Mouse (Mus musculus) CH12.LX (cell line): ENCODE measurements around the gene Abr. TPM values are rescaled to one million over a fixed set of nuclear protein-coding genes. Genes with fewer than 3 reads are reported as not detected.

Source experiments
- DNase-seq: peaks from one replicate; pipeline ENCODE4 v3.0.0-alpha.2; 2013; ENCODE audit errors: extremely low read depth
- H3K27ac ChIP-seq: 2 replicates; pipeline ENCODE4 v1.5.1; 2012; ENCODE audit warnings: low read depth, mild to moderate bottlenecking, control low read depth, moderate library complexity; ENCODE audit not compliant: insufficient read depth
- H3K27me3 ChIP-seq: replicated peaks from 2 replicates; pipeline ENCODE3; 2012; ENCODE audit warnings: inconsistent platforms
- H3K36me3 ChIP-seq, 2 experiments: replicated peaks in 1 of 2; 2 replicates each; pipeline versions ENCODE3 to v1.6.1; 2012; ENCODE audit warnings: inconsistent platforms in 1 of 2, low read length in 1 of 2, mild to moderate bottlenecking in 1 of 2, mixed read lengths in 1 of 2, moderate library complexity in 1 of 2; ENCODE audit not compliant: control insufficient read depth in 1 of 2, insufficient read depth in 1 of 2
- H3K4me1 ChIP-seq, 2 experiments: 2 replicates each; pipeline ENCODE4 v1.6.1; 2012; ENCODE audit warnings: inconsistent platforms in 1 of 2, moderate library complexity in 1 of 2; ENCODE audit not compliant: insufficient read depth in 2 of 2, control insufficient read depth in 1 of 2
- H3K4me2 ChIP-seq: 2 replicates; pipeline ENCODE4 v1.6.1; 2012; ENCODE audit warnings: low read depth, mild to moderate bottlenecking, control low read depth; ENCODE audit not compliant: poor library complexity, insufficient read depth, severe bottlenecking
- H3K4me3 ChIP-seq, 3 experiments: fragments of 150-350 bp in 1 of 3; sonication (generic) in 1 of 3; replicated peaks in 1 of 3; 2 replicates each; pipeline versions ENCODE3 to v1.5.1; 2011 to 2012; ENCODE audit warnings: low read depth in 2 of 3, low read length in 2 of 3, mild to moderate bottlenecking in 2 of 3, moderate library complexity in 2 of 3, control low read depth in 1 of 3, improper control_type of control experiment in 1 of 3, inconsistent platforms in 1 of 3, mixed read lengths in 1 of 3; ENCODE audit not compliant: poor library complexity in 1 of 3
- H3K79me2 ChIP-seq: replicated peaks from 2 replicates; pipeline ENCODE4 v1.6.1; 2012; ENCODE audit warnings: mild to moderate bottlenecking, moderate library complexity; ENCODE audit not compliant: control insufficient read depth, poor library complexity, insufficient read depth, severe bottlenecking; ENCODE audit errors: extremely low read depth
- H3K9ac ChIP-seq: 2 replicates; pipeline ENCODE4 v1.6.1; 2012; ENCODE audit warnings: low read depth, mild to moderate bottlenecking, control low read depth, moderate library complexity; ENCODE audit not compliant: insufficient read depth
- H3K9me3 ChIP-seq: replicated peaks from 2 replicates; pipeline ENCODE3; 2012; ENCODE audit warnings: low read length, inconsistent platforms, mixed read lengths
- CHD1 ChIP-seq: IDR thresholded peaks from 2 replicates; pipeline ENCODE4 v1.6.1; 2012; ENCODE audit warnings: low read depth, low read length, improper control_type of control experiment, inconsistent platforms
- CTCF ChIP-seq, 2 experiments: IDR thresholded peaks in 1 of 2; conservative IDR thresholded peaks in 1 of 2; 2 replicates each; pipeline ENCODE4 v1.5.1; 2011 to 2012; ENCODE audit warnings: low read depth in 2 of 2, low read length in 2 of 2, improper control_type of control experiment in 1 of 2, inconsistent platforms in 1 of 2, mild to moderate bottlenecking in 1 of 2, moderate library complexity in 1 of 2
- E2F4 ChIP-seq: IDR thresholded peaks from 2 replicates; pipeline ENCODE4 v1.6.1; 2011; ENCODE audit warnings: low read depth, low read length, improper control_type of control experiment; ENCODE audit not compliant: insufficient replicate concordance
- EP300 ChIP-seq: IDR thresholded peaks from 2 replicates; pipeline ENCODE4 v1.6.1; 2011; ENCODE audit warnings: low read length, improper control_type of control experiment
- HCFC1 ChIP-seq: IDR thresholded peaks from 2 replicates; pipeline ENCODE4 v1.6.1; 2012; ENCODE audit warnings: low read depth, mild to moderate bottlenecking, inconsistent platforms, low read length, improper control_type of control experiment
- JUND ChIP-seq: conservative IDR thresholded peaks from 2 replicates; pipeline ENCODE4 v1.6.1; 2011; ENCODE audit warnings: low read depth, low read length, improper control_type of control experiment
- MAX ChIP-seq: IDR thresholded peaks from 2 replicates; pipeline ENCODE4 v1.6.1; 2011; ENCODE audit warnings: low read length, improper control_type of control experiment
- NELFE ChIP-seq: IDR thresholded peaks from 2 replicates; pipeline ENCODE4 v1.6.1; 2011; ENCODE audit warnings: low read depth, low read length, improper control_type of control experiment
- POLR2A ChIP-seq: IDR thresholded peaks from 2 replicates; pipeline ENCODE4 v1.6.1; 2011; ENCODE audit warnings: low read depth, mild to moderate bottlenecking, improper control_type of control experiment, low read length
- RAD21 ChIP-seq: IDR thresholded peaks from 2 replicates; pipeline ENCODE4 v1.6.1; 2011; ENCODE audit warnings: low read depth, mild to moderate bottlenecking, low read length, improper control_type of control experiment, moderate library complexity
- SMC3 ChIP-seq: IDR thresholded peaks from 2 replicates; pipeline ENCODE4 v1.6.1; 2011; ENCODE audit warnings: low read depth, low read length, improper control_type of control experiment
- TBP ChIP-seq: conservative IDR thresholded peaks from 2 replicates; pipeline ENCODE4 v1.6.1; 2011; ENCODE audit warnings: low read depth, low read length, improper control_type of control experiment
- TCF12 ChIP-seq: IDR thresholded peaks from 2 replicates; pipeline ENCODE4 v1.6.1; 2014; ENCODE audit warnings: low read depth, mild to moderate bottlenecking, inconsistent platforms, low read length, improper control_type of control experiment
- USF1 ChIP-seq: IDR thresholded peaks from 2 replicates; pipeline ENCODE4 v1.6.1; 2014; ENCODE audit warnings: low read depth, mild to moderate bottlenecking, inconsistent platforms, low read length, improper control_type of control experiment
- ZC3H11A ChIP-seq: IDR thresholded peaks from 2 replicates; pipeline ENCODE4 v1.6.1; 2012; ENCODE audit warnings: low read depth, mild to moderate bottlenecking, inconsistent platforms, low read length, improper control_type of control experiment
- ZKSCAN1 ChIP-seq: IDR thresholded peaks from 2 replicates; pipeline ENCODE4 v1.6.1; 2012; ENCODE audit warnings: low read depth, inconsistent platforms, low read length, improper control_type of control experiment, borderline replicate concordance
- ZMIZ1 ChIP-seq: IDR thresholded peaks from 2 replicates; pipeline ENCODE4 v1.6.1; 2012; ENCODE audit warnings: low read depth, mild to moderate bottlenecking, inconsistent platforms, low read length, improper control_type of control experiment
- ZNF384 ChIP-seq: IDR thresholded peaks from 2 replicates; pipeline ENCODE4 v1.6.1; 2012; ENCODE audit warnings: low read depth, low read length, improper control_type of control experiment, inconsistent platforms
- dilution Hi-C: fragments of 300-500 bp; cut with MboI; formaldehyde crosslinking; loops from 2 replicates; pipeline ENCODE4 v1.14.3; 2020; ENCODE audit warnings: low sequenced_read_pairs; ENCODE audit not compliant: extremely low pct_unique_long_range_greater_than_20kb, extremely low pct_ligation_motif_present
- in situ Hi-C: fragments of 300-500 bp; cut with MboI; formaldehyde crosslinking; loops from 3 replicates; pipeline ENCODE4 v1.14.3; 2019; ENCODE audit warnings: low sequenced_read_pairs, low pct_ligation_motif_present, low pct_unique_long_range_greater_than_20kb, mixed read lengths
- polyA plus RNA-seq: library from polyadenylated mRNA; unstranded; fragments of >175 nt; gene quantifications from 2 replicates; pipeline ENCODE4 v1.2.1, GENCODE M21; 2012; ENCODE audit warnings: low read depth; ENCODE audit not compliant: insufficient read length
- total RNA-seq, 2 experiments: library from RNA; depleted of rRNA; stranded (reverse); fragments of 300-350 nt in 1 of 2; fragments of >200 nt in 1 of 2; gene quantifications; 2 replicates each; pipeline ENCODE4 v1.2.3; 2012 to 2014

The Abr gene
- total and polyA plus RNA-seq, 3 experiments: 21.0 to 49.5 (median 37.4) TPM

DNA sequence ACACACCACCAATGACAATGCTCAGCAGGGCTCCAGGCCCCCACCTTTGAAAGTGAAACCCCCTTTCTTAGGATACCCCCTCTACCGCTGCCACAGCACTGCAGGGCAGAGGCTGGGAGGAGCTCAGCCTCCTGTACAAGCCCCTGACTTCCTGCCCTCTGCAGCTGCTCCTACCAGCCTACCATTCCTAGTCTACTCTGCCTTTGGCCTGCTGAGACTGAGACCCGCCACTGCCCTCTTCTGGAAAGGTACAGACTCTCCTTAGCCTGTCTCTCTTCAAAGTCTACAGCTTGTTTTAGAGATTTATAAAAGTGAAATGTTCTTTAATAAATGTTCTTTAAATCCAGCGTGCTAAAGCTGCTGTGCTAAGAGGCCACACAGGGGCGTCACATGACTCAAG, 193.1 kb downstream of the Abr start:
- in situ Hi-C loops: no loop called here
- H3K4me2 ChIP-seq: no peak overlapping the region
- no peak overlapping the region for H3K9ac ChIP-seq
- TF ChIP-seq CTCF (conservative IDR thresholded peaks at IDR 0.05 in 1 of 2, IDR thresholded peaks at IDR 0.05 in 1 of 2; ENCODE audit: low read depth in 2 of 2, low read length in 2 of 2) (peak in 1 of 2 experiments; percentile 42; a peak in 2 of 4 replicates), NELFE (no peak), SMC3 (no peak), POLR2A (no peak), TCF12 (no peak), USF1 (no peak), MAX (no peak), EP300 (no peak), ZC3H11A (no peak), RAD21 (peak; percentile 16), E2F4 (no peak), ZKSCAN1 (no peak)
- H3K36me3 ChIP-seq: peaks cover 14 to 87% of the 10 kb centered on the region in 2 experiments
- dilution Hi-C loops: no loop called here
- H3K27me3 ChIP-seq: no peaks in the 10 kb centered on the region
- peak; percentile 36 for DNase-seq
- H3K27ac ChIP-seq: no peak overlapping the region
- peaks cover 0 to 22% of the 10 kb centered on the region in 2 experiments; a peak in 1 of 4 replicates for H3K4me1 ChIP-seq
- H3K4me3 ChIP-seq: no peak overlapping the region
- H3K79me2 ChIP-seq: no peaks in the 10 kb centered on the region
- H3K9me3 ChIP-seq: no peaks in the 10 kb centered on the region

DNA sequence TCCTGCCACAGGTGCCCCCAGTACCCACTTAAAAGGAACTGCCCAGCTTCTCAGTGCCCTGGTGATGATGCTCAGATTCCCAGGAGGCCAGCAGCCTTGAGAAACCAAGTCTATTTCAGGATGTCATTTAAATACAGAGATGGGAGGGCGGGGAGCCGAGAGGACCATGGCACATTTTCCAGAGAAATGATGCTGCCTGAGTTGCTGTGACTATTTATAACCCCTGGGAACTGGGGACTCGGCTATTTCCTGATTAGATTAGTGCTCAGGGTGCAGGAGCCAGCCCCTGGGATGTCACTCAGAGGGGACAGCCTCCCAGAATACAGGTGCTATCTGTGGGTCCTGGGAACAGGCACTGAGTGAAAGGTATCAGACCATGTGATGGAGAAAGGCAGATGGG, 194.3 kb downstream of the Abr start:
- Histone ChIP-seq H3K4me2 (no peak overlapping the region), H3K4me3 (no peak overlapping the region), H3K27ac (no peak overlapping the region), H3K4me1 (peaks cover 0 to 22% of the 10 kb centered on the region in 2 experiments; a peak in 1 of 4 replicates), H3K36me3 (peaks cover 25 to 87% of the 10 kb centered on the region in 2 experiments), H3K9me3 (no peaks in the 10 kb centered on the region), H3K9ac (no peak overlapping the region), H3K79me2 (no peaks in the 10 kb centered on the region), H3K27me3 (no peaks in the 10 kb centered on the region)
- in situ Hi-C loops: no loop called here
- no peak for DNase-seq
- dilution Hi-C loops: no loop called here
- TF ChIP-seq CTCF (conservative IDR thresholded peaks at IDR 0.05 in 1 of 2, IDR thresholded peaks at IDR 0.05 in 1 of 2; ENCODE audit: low read depth in 2 of 2, low read length in 2 of 2) (no peak), JUND (no peak), ZMIZ1 (no peak), HCFC1 (no peak), POLR2A (no peak), SMC3 (no peak), TBP (no peak), ZNF384 (no peak), MAX (no peak), CHD1 (no peak)
